In the genomic region with DNA sequence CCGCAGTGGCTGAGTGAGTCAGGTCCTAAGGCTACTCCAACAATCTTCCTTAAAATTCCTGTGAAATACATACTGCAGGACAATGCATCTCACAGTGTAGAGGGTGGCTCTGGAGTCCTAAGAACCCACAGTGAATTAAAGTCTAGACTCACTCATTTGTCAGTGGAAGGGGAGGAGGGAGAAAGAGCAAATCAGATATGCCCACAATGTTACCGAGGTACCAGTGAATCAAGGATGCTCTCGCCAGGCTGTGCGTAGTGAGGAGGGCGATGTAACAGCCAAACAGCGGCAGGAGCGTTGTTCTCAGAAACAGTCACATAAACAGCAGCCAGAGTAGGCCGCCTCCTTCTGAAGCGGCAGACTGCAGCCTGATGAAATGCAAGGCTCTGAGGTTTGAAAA, we compare ENCODE assay signal across 9 mouse cellular contexts.
DNase-seq lines count a peak whose midpoint lies in the region; ATAC-seq lines count a peak whose summit lies in the region.
"Had no signal": no experiment of that assay in that cellular context is flagged by ENCODE, and none has a peak within 500 bp of the region (broad histone marks: within the 10 kb centered on the region; RNA-seq: fewer than 3 reads in every experiment).

No protein-coding gene starts in this region.

- no peak overlapping the region for H3K9ac ChIP-seq in intestine, embryonic 16.5 days (ENCODE audit: low read depth, low read length)
- no peak overlapping the region for H3K9ac ChIP-seq in kidney, embryonic 16.5 days (replicated peaks; ENCODE audit: low read length)

- H3K9me3 ChIP-seq in intestine, embryonic 16.5 days (ENCODE audit: control insufficient read depth, low read length): no peaks in the 10 kb centered on the region
- H3K9me3 ChIP-seq in kidney, embryonic 16.5 days (ENCODE audit: low read length): no peaks in the 10 kb centered on the region
- H3K9me3 ChIP-seq: G1E had no signal

- peak; percentile 53 to 69 for DNase-seq in left cerebral cortex, adult 18-20 months (ENCODE audit: low spot score in 2 of 2)
- no peak for DNase-seq in left cerebral cortex, adult 11 months (ENCODE audit: low spot score)
- peak; percentile 24 to 51 for DNase-seq in frontal cortex, postnatal 10 days (ENCODE audit: low spot score in 2 of 2)
- peak; percentile 56 to 84 for DNase-seq in left cerebral cortex, postnatal 25 days (ENCODE audit: low spot score in 2 of 2)
- DNase-seq in right cerebral cortex, postnatal 25 days: peak; percentile 60
- DNase-seq in ovary, postnatal 10 days (ENCODE audit: low spot score): no peak

- H3K4me3 ChIP-seq in intestine, embryonic 16.5 days (ENCODE audit: low read length): no peak overlapping the region
- no peak overlapping the region for H3K4me3 ChIP-seq in kidney, embryonic 16.5 days (ENCODE audit: low read length)

- H3K4me1 ChIP-seq in intestine, embryonic 16.5 days (ENCODE audit: control insufficient read depth, insufficient read depth, low read length): no peaks in the 10 kb centered on the region
- no peaks in the 10 kb centered on the region for H3K4me1 ChIP-seq in kidney, embryonic 16.5 days (ENCODE audit: insufficient read depth, low read length)

- intact Hi-C loops in left cerebral cortex, postnatal 25 days (cut with DNase I): loop anchor here (5.0 kb wide), 1 partner anchor 133 kb away; no protein-coding TSS in a partner anchor

- no peak for ATAC-seq in intestine, embryonic 16.5 days
- ATAC-seq in kidney, embryonic 16.5 days (ENCODE audit: low FRiP score, low TSS enrichment): no peak; the same call in 1 of the 2 replicates

- H3K27me3 ChIP-seq in intestine, embryonic 16.5 days (replicated peaks; ENCODE audit: control insufficient read depth, insufficient read depth, low read length): no peaks in the 10 kb centered on the region
- no peaks in the 10 kb centered on the region for H3K27me3 ChIP-seq in kidney, embryonic 16.5 days (ENCODE audit: insufficient read depth, low read length)

- 43% methylated on average over 9 of the region's 9 CpGs for WGBS in intestine, embryonic 16.5 days
- WGBS in kidney, embryonic 16.5 days: 49% methylated on average over 9 of the region's 9 CpGs

- H3K27ac ChIP-seq in intestine, embryonic 16.5 days (ENCODE audit: low read length): no peak overlapping the region
- H3K27ac ChIP-seq in kidney, embryonic 16.5 days (ENCODE audit: low read length): no peak overlapping the region

- H3K4me2 ChIP-seq in intestine, embryonic 16.5 days (ENCODE audit: low read depth, low read length): no peak overlapping the region
- H3K4me2 ChIP-seq in kidney, embryonic 16.5 days (replicated peaks; ENCODE audit: low read depth, low read length): no peak overlapping the region

- H3K36me3 ChIP-seq in intestine, embryonic 16.5 days (ENCODE audit: control insufficient read depth, insufficient read depth, low read length): no peaks in the 10 kb centered on the region
- H3K36me3 ChIP-seq in kidney, embryonic 16.5 days (ENCODE audit: insufficient read depth, low read length): no peaks in the 10 kb centered on the region
- H3K36me3 ChIP-seq: G1E had no signal

Comparison
In these comparisons a context has a peak if more than half of its experiments do, and no peak if none do; other contexts are left out.
1. DNase-seq: peak in left cerebral cortex, adult 18-20 months (2 of 2), frontal cortex, postnatal 10 days (2 of 2), left cerebral cortex, postnatal 25 days (2 of 2) and right cerebral cortex, postnatal 25 days (single experiment); none in left cerebral cortex, adult 11 months (single experiment) and ovary, postnatal 10 days (single experiment).